Mouse (Mus musculus) olfactory bulb, adult 2 months (tissue): Measurements from ENCODE around the gene Slc5a10.

Experiments
- CTCF ChIP-seq: fragments of 200-500 bp; IDR thresholded peaks from 2 replicates; pipeline ENCODE4 v1.5.1; 2012; ENCODE audit warnings: low read depth, mild to moderate bottlenecking, low read length, moderate library complexity; ENCODE audit not compliant: insufficient read depth
- POLR2A ChIP-seq: fragments of 200-500 bp; IDR thresholded peaks from 2 replicates; pipeline ENCODE4 v1.6.1; 2012; ENCODE audit warnings: mild to moderate bottlenecking, low read depth, low read length, moderate library complexity; ENCODE audit not compliant: insufficient read depth

DNA sequence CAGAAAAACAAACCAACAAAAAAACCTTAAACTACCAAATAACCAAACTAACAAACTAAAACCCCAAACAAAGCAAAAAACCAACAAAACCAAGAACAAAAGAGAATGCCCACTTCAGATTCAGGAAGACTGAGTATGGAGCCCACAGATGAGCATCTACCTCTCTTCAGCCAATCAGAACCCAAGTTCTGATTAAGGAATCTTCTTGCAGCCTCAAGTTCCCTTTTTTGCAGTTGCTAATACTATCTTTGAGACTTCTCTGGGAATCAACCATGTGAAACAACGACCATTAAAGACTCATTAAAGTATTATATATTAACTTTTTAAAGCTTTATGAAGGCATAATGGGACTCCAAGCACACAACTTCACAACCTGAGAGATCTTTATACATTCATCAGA lies 16.7 kb upstream of the Slc5a10 start:
- TF ChIP-seq POLR2A (no peak), CTCF (no peak)
